Mouse (Mus musculus): ENCODE data around the gene H2afv.

- TF ChIP-seq CTCF (IDR thresholded peaks at IDR 0.05; ENCODE audit: borderline replicate concordance, insufficient read depth, low read depth, low read length): no peak
- no peak for TF ChIP-seq POLR2A (IDR thresholded peaks at IDR 0.05; ENCODE audit: borderline replicate concordance, insufficient read depth, low read length)
These were observed 54.7 kb downstream of the H2afv start for GRCm38 (mm10) chr11:6389483-6389921.
